Mouse (Mus musculus): ENCODE measurements at regions not wholly inside any gene's neighbourhood (a gene's known extent, or its start where the extent isn't known, plus 50 kb on each side); places are given as distances from the start of the nearest gene placed in this dataset.

GRCm38 (mm10) chr16:62327378-62328036 is 459.1 kb downstream of the Nsun3 start:
- no peak overlapping the region for H3K4me3 ChIP-seq
- H3K27ac ChIP-seq: no peak overlapping the region
- intact Hi-C loops (cut with DNase I): no loop called here
- no peak for TF ChIP-seq CTCF (IDR thresholded peaks at IDR 0.05)
- no peak for DNase-seq (ENCODE audit: extremely low spot score in 1 of 2, low spot score in 2 of 2)

GRCm38 (mm10) chr16:62325534-62326244 is 460.9 kb downstream of the Nsun3 start:
- no peak overlapping the region for H3K4me3 ChIP-seq
- no peak overlapping the region for H3K27ac ChIP-seq
- DNase-seq (ENCODE audit: extremely low spot score in 1 of 2, low spot score in 2 of 2): no peak
- TF ChIP-seq CTCF (IDR thresholded peaks at IDR 0.05): no peak
- intact Hi-C loops (cut with DNase I): no loop called here

GRCm38 (mm10) chr16:62322809-62323208 is 463.8 kb downstream of the Nsun3 start:
- Histone ChIP-seq H3K4me3 (no peak overlapping the region), H3K27ac (no peak overlapping the region)
- intact Hi-C loops (cut with DNase I): no loop called here
- TF ChIP-seq CTCF (IDR thresholded peaks at IDR 0.05): peak; percentile 52
- DNase-seq (ENCODE audit: extremely low spot score in 1 of 2, low spot score in 2 of 2): peak in 1 of 2 experiments; percentile 15

- intact Hi-C loops (cut with DNase I): no loop called here
- TF ChIP-seq CTCF (IDR thresholded peaks at IDR 0.05): no peak
- Histone ChIP-seq H3K27ac (no peak overlapping the region), H3K4me3 (no peak overlapping the region)
- DNase-seq (ENCODE audit: extremely low spot score in 1 of 2, low spot score in 2 of 2): peak in 1 of 2 experiments; percentile 33
These were observed 497.7 kb downstream of the Nsun3 start for GRCm38 (mm10) chr16:62288948-62289347.

All from left cerebral cortex, adult 2 months (tissue).